Mouse (Mus musculus): ENCODE data around the gene Ago3.

- TF ChIP-seq CTCF (IDR thresholded peaks at IDR 0.05; ENCODE audit: borderline replicate concordance, insufficient read depth, low read depth, low read length), result no peak
- TF ChIP-seq POLR2A (IDR thresholded peaks at IDR 0.05; ENCODE audit: borderline replicate concordance, insufficient read depth, low read length), result no peak
These were observed 43.7 kb upstream of the Ago3 start for GRCm38 (mm10) chr4:126473031-126473430.
